11 mouse cellular contexts compared by ENCODE assay signal in the genomic region with DNA sequence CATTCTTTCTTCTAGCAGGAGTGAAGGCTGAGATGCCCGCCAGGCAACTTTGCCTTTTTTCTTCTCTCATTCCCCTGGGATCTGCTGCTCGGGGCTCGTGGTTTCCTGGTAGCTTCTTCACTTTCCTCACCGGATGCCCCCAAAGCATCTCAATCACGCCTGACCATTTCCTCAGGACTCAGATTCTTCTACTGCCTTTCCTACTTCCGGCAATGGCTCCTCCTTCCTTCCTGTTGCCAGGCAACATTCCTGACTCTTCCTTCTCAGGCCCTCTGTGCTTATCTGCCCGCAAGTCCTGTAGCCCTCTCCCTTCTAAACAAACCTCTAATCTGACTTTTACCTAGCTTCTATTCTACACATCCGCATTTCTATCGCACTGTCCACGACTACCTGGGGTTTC.
A peak's percentile ranks its signal among the peaks of the same experiment; 100 is the strongest.
DNase-seq lines count a peak whose midpoint lies in the region; ATAC-seq and TF ChIP-seq lines count a peak whose summit lies in the region.
"Had no signal": no experiment of that assay in that cellular context is flagged by ENCODE, and none has a peak within 500 bp of the region (broad histone marks: within the 10 kb centered on the region; RNA-seq: fewer than 3 reads in every experiment).

No protein-coding gene starts in this region.

- H3K27me3 ChIP-seq in heart, embryonic 11.5 days (ENCODE audit: control insufficient read depth, insufficient read depth, low read length), result no peaks in the 10 kb centered on the region
- no peaks in the 10 kb centered on the region for H3K27me3 ChIP-seq in E14TG2a.4 (ENCODE audit: insufficient read depth, low read length)
- no peaks in the 10 kb centered on the region for H3K27me3 ChIP-seq in embryonic facial prominence, embryonic 15.5 days
- H3K27me3 ChIP-seq in limb, embryonic 11.5 days (ENCODE audit: control insufficient read depth, insufficient read depth, low read length), result no peaks in the 10 kb centered on the region

- H3K9ac ChIP-seq in heart, embryonic 11.5 days (ENCODE audit: low read depth, low read length), result no peak overlapping the region
- no peak overlapping the region for H3K9ac ChIP-seq in embryonic facial prominence, embryonic 15.5 days
- H3K9ac ChIP-seq in limb, embryonic 11.5 days (ENCODE audit: low read length), result no peak overlapping the region

- no peak for DNase-seq in heart, adult 18-20 months
- DNase-seq in limb, embryonic 11.5 days (ENCODE audit: low spot score), result no peak
- DNase-seq in adipocyte (ENCODE audit: low spot score), result no peak
- no peak for DNase-seq in layer of hippocampus, adult 8-10 months (ENCODE audit: low spot score in 2 of 2)
- DNase-seq in layer of hippocampus, adult 9-11 months, result no peak
- DNase-seq: cerebellum, adult 8-10 months; layer of hippocampus, postnatal 36 days had no signal

- 38% methylated on average over 10 of the region's 10 CpGs for WGBS in heart, embryonic 11.5 days (ENCODE audit: insufficient replicate concordance)
- WGBS in embryonic facial prominence, embryonic 15.5 days, result 58% methylated on average over 10 of the region's 10 CpGs
- WGBS in limb, embryonic 11.5 days, result 65% methylated on average over 10 of the region's 10 CpGs

- H3K36me3 ChIP-seq in heart, embryonic 11.5 days (ENCODE audit: control insufficient read depth, insufficient read depth, low read length), result no peaks in the 10 kb centered on the region
- peaks cover 45% of the 10 kb centered on the region for H3K36me3 ChIP-seq in E14TG2a.4 (ENCODE audit: insufficient read depth, low read length)
- H3K36me3 ChIP-seq in embryonic facial prominence, embryonic 15.5 days, result no peaks in the 10 kb centered on the region
- H3K36me3 ChIP-seq in limb, embryonic 11.5 days (ENCODE audit: control insufficient read depth, insufficient read depth, low read length), result 0 out of 2 replicates have a peak, but pooled peaks cover 2% of the 10 kb centered on the region

- no peaks in the 10 kb centered on the region for H3K9me3 ChIP-seq in heart, embryonic 11.5 days (replicated peaks; ENCODE audit: control insufficient read depth, low read length)
- no peaks in the 10 kb centered on the region for H3K9me3 ChIP-seq in E14TG2a.4 (ENCODE audit: low read length)
- H3K9me3 ChIP-seq in embryonic facial prominence, embryonic 15.5 days (replicated peaks), result no peaks in the 10 kb centered on the region
- no peaks in the 10 kb centered on the region for H3K9me3 ChIP-seq in limb, embryonic 11.5 days (ENCODE audit: control insufficient read depth, low read length)

- no peak for ATAC-seq in heart, embryonic 11.5 days (replicated peaks; ENCODE audit: insufficient number of reproducible peaks, low FRiP score, low TSS enrichment)
- ATAC-seq in embryonic facial prominence, embryonic 15.5 days (ENCODE audit: insufficient number of reproducible peaks, low FRiP score, low TSS enrichment, low read depth), result no peak
- no peak for ATAC-seq in limb, embryonic 11.5 days (ENCODE audit: insufficient number of reproducible peaks, low FRiP score, low TSS enrichment, low read depth)

- TF ChIP-seq CTCF in E14TG2a.4 (conservative IDR thresholded peaks at IDR 0.05; ENCODE audit: low read length), result no peak

- peak overlapping the region; percentile 11 for H3K4me2 ChIP-seq in heart, embryonic 11.5 days
- H3K4me2 ChIP-seq in embryonic facial prominence, embryonic 15.5 days (replicated peaks), result no peak overlapping the region
- no peak overlapping the region for H3K4me2 ChIP-seq in limb, embryonic 11.5 days (ENCODE audit: low read depth, severe bottlenecking)
- H3K4me2 ChIP-seq: midbrain, embryonic 11.5 days had no signal

- no peak overlapping the region for H3K4me3 ChIP-seq in heart, embryonic 11.5 days (ENCODE audit: low read depth, low read length)
- peak overlapping the region; percentile 76 for H3K4me3 ChIP-seq in E14TG2a.4 (replicated peaks; ENCODE audit: low read length)
- no peak overlapping the region for H3K4me3 ChIP-seq in embryonic facial prominence, embryonic 15.5 days (replicated peaks)
- no peak overlapping the region for H3K4me3 ChIP-seq in limb, embryonic 11.5 days (ENCODE audit: low read depth, low read length)

- H3K27ac ChIP-seq in heart, embryonic 11.5 days (ENCODE audit: low read depth, low read length), result peak overlapping the region; percentile 12; the same call in 1 of the 2 replicates
- H3K27ac ChIP-seq in embryonic facial prominence, embryonic 15.5 days (replicated peaks), result peak overlapping the region; percentile 68
- peak overlapping the region; percentile 36; the same call in 1 of the 2 replicates for H3K27ac ChIP-seq in limb, embryonic 11.5 days (replicated peaks; ENCODE audit: low read depth, low read length)

- H3K4me1 ChIP-seq in heart, embryonic 11.5 days (ENCODE audit: control insufficient read depth, insufficient read depth, low read length), result peaks cover 52% of the 10 kb centered on the region
- peaks cover 96% of the 10 kb centered on the region for H3K4me1 ChIP-seq in E14TG2a.4 (replicated peaks; ENCODE audit: low read depth, low read length)
- H3K4me1 ChIP-seq in embryonic facial prominence, embryonic 15.5 days, result peaks cover 97% of the 10 kb centered on the region
- peaks cover 25% of the 10 kb centered on the region for H3K4me1 ChIP-seq in limb, embryonic 11.5 days (ENCODE audit: control insufficient read depth, insufficient read depth, low read length)

Comparison
In these comparisons a context has a peak if more than half of its experiments do, and no peak if none do; other contexts are left out.
1. H3K27ac ChIP-seq: peak in every context shown above with its lines; median percentile 68 in embryonic facial prominence, embryonic 15.5 days; 36 in limb, embryonic 11.5 days; 12 in heart, embryonic 11.5 days.